Mouse (Mus musculus) heart, embryonic 14.5 days (tissue): ENCODE data around the gene Camsap2. TPM values are rescaled to one million over a fixed set of nuclear protein-coding genes. Genes with fewer than 3 reads are reported as not detected.
A peak's percentile ranks its signal among the peaks of the same experiment; 100 is the strongest.

Experiments used
- ATAC-seq: fragments of 200-750 bp; cut with Nextera tagmentation; 2 replicates; pipeline ENCODE4 v1.8.0; 2017; ENCODE audit warnings: low read depth, moderate TSS enrichment; ENCODE audit not compliant: insufficient number of reproducible peaks, insufficient read depth, low FRiP score
- H3K27ac ChIP-seq, 2 experiments: fragments of 200-500 bp in 1 of 2; fragments of 300-500 bp in 1 of 2; sonication (generic) in 1 of 2; replicated peaks in 1 of 2; 2 replicates each; pipeline ENCODE4 v1.5.1; 2012 to 2014; ENCODE audit warnings: low read depth in 2 of 2, low read length in 2 of 2, control low read depth in 1 of 2, mild to moderate bottlenecking in 1 of 2, mixed read lengths in 1 of 2; ENCODE audit not compliant: control insufficient read depth in 1 of 2, insufficient read depth in 1 of 2
- H3K27me3 ChIP-seq: fragments of 300-500 bp; sonication (generic); 2 replicates; pipeline ENCODE4 v1.6.1; 2014; ENCODE audit warnings: mild to moderate bottlenecking, low read length, control low read depth; ENCODE audit not compliant: control insufficient read depth, insufficient read depth
- H3K36me3 ChIP-seq: fragments of 300-500 bp; sonication (generic); 2 replicates; pipeline ENCODE4 v1.6.1; 2014; ENCODE audit warnings: mild to moderate bottlenecking, control low read depth, low read length, mixed read lengths; ENCODE audit not compliant: control insufficient read depth, insufficient read depth
- H3K4me1 ChIP-seq, 2 experiments: fragments of 200-500 bp in 1 of 2; fragments of 300-500 bp in 1 of 2; sonication (generic) in 1 of 2; 2 replicates each; pipeline ENCODE4 v1.6.1; 2012 to 2014; ENCODE audit warnings: low read length in 2 of 2, control low read depth in 1 of 2, mixed read lengths in 1 of 2; ENCODE audit not compliant: control insufficient read depth in 2 of 2, insufficient read depth in 2 of 2
- H3K4me2 ChIP-seq: fragments of 300-500 bp; sonication (generic); 2 replicates; pipeline ENCODE4 v1.6.1; 2014; ENCODE audit warnings: mild to moderate bottlenecking, low read length
- H3K4me3 ChIP-seq, 2 experiments: fragments of 200-500 bp in 1 of 2; fragments of 300-500 bp in 1 of 2; sonication (generic) in 1 of 2; 2 replicates each; pipeline ENCODE4 v1.5.1; 2012 to 2014; ENCODE audit warnings: low read length in 2 of 2, mild to moderate bottlenecking in 2 of 2, control low read depth in 1 of 2, low read depth in 1 of 2, moderate library complexity in 1 of 2; ENCODE audit not compliant: control insufficient read depth in 1 of 2, insufficient read depth in 1 of 2
- H3K9ac ChIP-seq: fragments of 300-500 bp; sonication (generic); 2 replicates; pipeline ENCODE4 v1.6.1; 2014; ENCODE audit warnings: mild to moderate bottlenecking, low read length
- H3K9me3 ChIP-seq: fragments of 300-500 bp; sonication (generic); 2 replicates; pipeline ENCODE4 v1.6.1; 2016; ENCODE audit warnings: low read length, control low read depth; ENCODE audit not compliant: control insufficient read depth
- whole genome bisulfite sequencing: fragments of 180-500 bp; shearing (Covaris S2); extraction: QIAGEN DNeasy Blood & Tissue Kit; methylation state at CpG from one replicate; pipeline ENCODE4 v1.1.7; 2014; 5-methylcytosine and 5-hydroxymethylcytosine counted together
- polyA plus RNA-seq: library from polyadenylated mRNA; unstranded; fragments of >200 nt; fragmentation: Nextera tagmentation; extraction: Ambion mirVana; gene quantifications from 2 replicates; pipeline ENCODE4 v1.2.1, GENCODE M21; 2014

The Camsap2 gene
- polyA plus RNA-seq, 1 experiment from 2014 or later, result 13.0 TPM

DNA sequence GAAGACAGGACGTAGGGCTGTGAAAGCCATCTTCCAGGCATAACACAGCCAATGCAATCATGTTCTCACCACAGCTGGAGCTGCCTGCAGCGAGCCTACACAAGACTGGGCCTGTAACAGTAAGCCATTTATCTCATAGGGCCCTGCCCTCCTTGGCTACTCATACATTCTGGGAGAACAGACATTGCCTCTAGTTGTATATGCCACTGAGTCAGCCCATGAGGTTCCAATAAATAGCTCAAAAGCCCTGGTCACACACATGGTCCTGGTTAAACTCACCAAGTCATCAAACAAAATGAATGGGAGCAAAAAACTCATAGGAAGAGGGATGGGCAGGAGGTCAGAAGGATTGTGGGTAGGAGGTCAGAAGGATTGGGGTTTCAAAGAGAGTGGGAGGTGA, 17.3 kb downstream of the Camsap2 start:
- peaks cover 8% of the 10 kb centered on the region for H3K36me3 ChIP-seq
- no peak overlapping the region for H3K4me3 ChIP-seq
- no peak overlapping the region for H3K4me2 ChIP-seq
- no peak for ATAC-seq
- WGBS, result 82% methylated on average over 2 of the region's 2 CpGs
- H3K9me3 ChIP-seq, result no peaks in the 10 kb centered on the region
- no peaks in the 10 kb centered on the region for H3K27me3 ChIP-seq
- H3K9ac ChIP-seq, result no peak overlapping the region
- H3K27ac ChIP-seq, result no peak overlapping the region
- H3K4me1 ChIP-seq, result peaks cover 10 to 26% of the 10 kb centered on the region in 2 experiments

DNA sequence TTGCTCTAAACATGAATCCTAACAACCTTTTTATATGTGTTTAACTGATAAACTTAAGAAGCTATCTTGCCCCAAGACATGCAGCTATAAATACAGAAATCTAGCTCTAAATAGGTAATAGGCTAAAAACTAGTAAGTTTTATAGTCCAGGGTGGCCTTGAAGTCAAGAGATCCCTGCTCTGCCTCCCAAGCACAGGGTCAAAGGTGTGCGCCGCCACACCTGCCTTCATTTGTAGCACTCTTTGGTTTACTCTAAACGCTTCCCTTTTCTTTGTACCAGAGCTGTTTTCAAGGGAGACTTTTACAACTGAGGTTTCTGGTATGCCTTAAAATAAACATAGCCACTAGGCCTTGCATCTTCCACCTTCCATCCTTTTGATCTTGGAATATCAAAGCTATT, 18.3 kb downstream of the Camsap2 start:
- H3K27ac ChIP-seq, result no peak overlapping the region
- WGBS, result 96% methylated on average over 3 of the region's 3 CpGs
- peaks cover 10 to 26% of the 10 kb centered on the region in 2 experiments for H3K4me1 ChIP-seq
- H3K36me3 ChIP-seq, result peaks cover 17% of the 10 kb centered on the region
- H3K4me3 ChIP-seq, result no peak overlapping the region
- no peak overlapping the region for H3K4me2 ChIP-seq
- H3K9ac ChIP-seq, result no peak overlapping the region
- no peak for ATAC-seq
- H3K9me3 ChIP-seq, result no peaks in the 10 kb centered on the region
- H3K27me3 ChIP-seq, result no peaks in the 10 kb centered on the region

DNA sequence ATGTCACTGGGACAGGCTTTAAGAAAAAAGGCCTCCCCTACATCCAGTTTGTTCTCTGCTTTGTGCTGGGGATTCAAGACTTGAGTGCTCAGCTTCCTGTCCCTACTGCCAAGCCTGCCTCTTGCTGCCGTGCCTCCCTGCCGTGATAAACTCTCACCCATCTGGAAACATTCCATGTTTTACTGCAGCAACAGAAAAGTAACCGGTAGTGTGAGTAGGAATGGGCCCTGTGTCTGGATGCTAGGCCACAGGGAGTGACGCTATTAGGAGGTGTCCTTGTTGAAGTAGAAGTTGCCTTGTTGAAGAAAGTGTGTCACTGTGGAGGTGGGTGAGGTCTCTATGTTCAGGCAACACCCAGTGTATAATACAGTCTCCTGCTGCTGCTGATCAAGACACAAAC, 20.0 kb downstream of the Camsap2 start:
- Histone ChIP-seq H3K4me1 (peaks cover 10 to 26% of the 10 kb centered on the region in 2 experiments), H3K4me2 (peak overlapping the region; percentile 53), H3K27me3 (no peaks in the 10 kb centered on the region), H3K9ac (peak overlapping the region; percentile 48), H3K4me3 (no peak overlapping the region), H3K9me3 (no peaks in the 10 kb centered on the region), H3K27ac (peak overlapping the region; percentile 87 to 91), H3K36me3 (peaks cover 17% of the 10 kb centered on the region)
- peak; percentile 79 for ATAC-seq
- 2% methylated on average over 4 of the region's 4 CpGs for WGBS

DNA sequence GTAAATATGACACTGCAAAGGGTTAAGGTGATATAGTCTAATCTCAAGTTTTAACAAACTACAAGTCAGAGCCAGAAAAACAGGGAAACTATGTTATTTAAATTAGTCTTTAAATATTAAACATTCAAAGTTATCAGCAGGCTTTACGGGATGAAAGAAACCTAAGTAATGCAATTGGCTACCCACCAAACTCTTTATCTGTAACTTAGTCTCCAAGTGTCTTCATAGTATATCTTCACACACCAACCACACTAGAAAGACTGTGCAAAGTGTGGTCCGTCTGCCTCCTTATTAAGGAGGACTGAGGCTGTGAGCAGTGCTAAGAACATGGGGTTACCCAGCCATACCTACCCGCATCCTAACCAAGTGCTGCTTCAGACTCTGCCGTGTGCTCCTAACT, 23.6 kb downstream of the Camsap2 start:
- no peak for ATAC-seq
- 77% methylated on average over 4 of the region's 4 CpGs for WGBS
- Histone ChIP-seq H3K4me2 (no peak overlapping the region), H3K9ac (no peak overlapping the region), H3K27ac (no peak overlapping the region), H3K4me3 (no peak overlapping the region), H3K9me3 (no peaks in the 10 kb centered on the region), H3K27me3 (no peaks in the 10 kb centered on the region), H3K36me3 (peaks cover 17% of the 10 kb centered on the region), H3K4me1 (peaks cover 10 to 17% of the 10 kb centered on the region in 2 experiments)

DNA sequence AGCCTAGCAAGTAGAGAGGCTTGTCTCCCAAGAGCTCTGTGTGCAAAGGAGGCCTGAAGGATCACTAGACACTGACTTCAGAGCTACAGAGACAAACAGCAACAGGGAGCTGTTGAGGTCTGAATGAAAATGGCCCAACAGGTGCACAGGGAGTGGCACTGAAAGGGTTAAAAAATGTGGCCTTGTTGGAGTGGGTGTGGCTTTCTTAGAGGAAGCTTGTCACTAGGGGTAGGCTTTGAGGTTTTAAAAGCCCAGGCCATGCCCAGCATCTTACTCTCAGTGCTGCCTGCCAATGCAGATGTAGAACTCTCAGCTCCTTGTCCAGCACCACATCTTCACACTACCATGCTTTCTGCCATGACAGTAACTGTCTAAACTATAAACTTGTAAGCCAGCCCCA, 29.6 kb downstream of the Camsap2 start:
- Histone ChIP-seq H3K4me3 (no peak overlapping the region), H3K36me3 (no peaks in the 10 kb centered on the region), H3K4me1 (no peaks in the 10 kb centered on the region), H3K9me3 (no peaks in the 10 kb centered on the region), H3K27ac (no peak overlapping the region), H3K9ac (no peak overlapping the region), H3K27me3 (no peaks in the 10 kb centered on the region), H3K4me2 (no peak overlapping the region)
- no peak for ATAC-seq

DNA sequence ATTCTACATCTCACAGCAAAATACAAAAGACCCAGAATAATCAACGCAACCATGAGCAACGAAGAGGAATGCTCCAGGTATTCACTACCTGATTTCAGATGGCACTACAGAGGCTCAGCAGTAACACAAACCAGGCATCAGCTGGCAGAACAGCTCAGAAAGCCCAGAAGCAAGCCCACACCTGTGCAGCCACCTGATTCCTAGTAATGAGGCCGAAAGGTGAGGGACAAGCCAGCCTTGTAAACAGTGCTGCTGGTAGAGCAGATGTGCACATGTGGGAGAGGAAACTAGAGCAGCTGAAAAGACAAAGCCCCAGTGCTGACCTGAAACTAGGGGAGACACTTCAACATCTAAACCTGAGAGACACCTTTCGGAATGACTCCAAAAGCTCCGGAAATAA, 36.7 kb downstream of the Camsap2 start:
- no peaks in the 10 kb centered on the region for H3K27me3 ChIP-seq
- 92% methylated on average over 5 of the region's 5 CpGs for WGBS
- H3K36me3 ChIP-seq, result no peaks in the 10 kb centered on the region
- no peak overlapping the region for H3K4me3 ChIP-seq
- no peak for ATAC-seq
- H3K27ac ChIP-seq, result no peak overlapping the region
- H3K9ac ChIP-seq, result no peak overlapping the region
- H3K4me1 ChIP-seq, result no peaks in the 10 kb centered on the region
- no peaks in the 10 kb centered on the region for H3K9me3 ChIP-seq
- no peak overlapping the region for H3K4me2 ChIP-seq

DNA sequence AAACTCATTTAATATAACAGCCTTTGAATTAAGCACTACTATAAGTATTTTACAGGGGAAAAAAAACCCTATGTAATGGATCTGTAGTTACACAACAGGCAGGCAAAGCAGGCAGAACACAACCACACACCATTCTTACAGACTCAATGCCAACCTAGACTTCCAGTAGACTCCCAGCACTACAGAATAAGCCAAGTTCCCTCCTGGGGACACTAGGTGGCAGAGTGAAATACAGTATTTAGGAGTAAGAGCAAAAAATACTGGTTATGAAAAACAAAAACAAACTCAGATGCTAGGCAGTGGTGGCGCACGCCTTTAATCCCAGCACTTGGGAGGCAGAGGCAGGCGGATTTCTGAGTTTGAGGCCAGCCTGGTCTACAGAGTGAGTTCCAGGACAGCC, 39.5 kb downstream of the Camsap2 start:
- Histone ChIP-seq H3K4me3 (no peak overlapping the region), H3K4me1 (no peaks in the 10 kb centered on the region), H3K27me3 (no peaks in the 10 kb centered on the region), H3K36me3 (peaks cover 11% of the 10 kb centered on the region), H3K9me3 (no peaks in the 10 kb centered on the region), H3K9ac (no peak overlapping the region), H3K27ac (no peak overlapping the region), H3K4me2 (no peak overlapping the region)
- WGBS, result 76% methylated on average over 3 of the region's 3 CpGs
- ATAC-seq, result no peak

DNA sequence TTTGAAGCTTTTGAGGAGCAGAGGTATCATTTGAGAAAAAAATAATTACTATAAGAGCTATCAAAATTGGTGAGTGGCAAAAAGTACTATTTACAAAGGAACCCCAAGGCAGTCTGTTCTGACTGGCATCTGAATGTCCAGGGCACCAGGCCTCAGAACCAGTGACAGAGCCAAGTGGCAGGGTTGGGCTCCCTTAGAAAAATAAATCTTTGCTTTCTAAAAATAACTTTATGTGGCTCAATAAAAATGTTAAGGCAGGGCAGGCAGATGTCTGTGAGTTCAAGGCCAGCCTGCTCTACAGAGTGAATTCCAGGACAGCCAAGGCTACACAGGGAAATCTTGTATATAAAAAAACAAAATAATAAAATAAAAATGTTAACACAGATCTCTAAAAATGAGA, 51.9 kb downstream of the Camsap2 start:
- Histone ChIP-seq H3K4me3 (no peak overlapping the region), H3K9ac (no peak overlapping the region), H3K4me1 (no peaks in the 10 kb centered on the region), H3K27ac (no peak overlapping the region), H3K27me3 (no peaks in the 10 kb centered on the region), H3K9me3 (no peaks in the 10 kb centered on the region), H3K36me3 (peaks cover 8% of the 10 kb centered on the region; the same call in 1 of the 2 replicates), H3K4me2 (no peak overlapping the region)
- no peak for ATAC-seq
